In genomic region chrX:44432251-44432650, GRCm38 (mm10) we compare ENCODE assay signal across 17 mouse cellular contexts.
DNase-seq lines count a peak whose midpoint lies in the region.
"Had no signal": no experiment of that assay in that cellular context is flagged by ENCODE, and none has a peak within 500 bp of the region (broad histone marks: within the 10 kb centered on the region; RNA-seq: fewer than 3 reads in every experiment).

No protein-coding gene starts in this region.

- peak; percentile 32 to 36 for DNase-seq in cerebellum, postnatal 14 days
- DNase-seq in cerebellum, adult 9-11 months: no peak
- DNase-seq in left cerebral cortex, adult 11 months (ENCODE audit: low spot score): peak; percentile 0
- no peak for DNase-seq in left cerebral cortex, adult 18-20 months (ENCODE audit: low spot score in 2 of 2)
- peak; percentile 1 for DNase-seq in right cerebral cortex, postnatal 4 days
- no peak for DNase-seq in right cerebral cortex, postnatal 36 days (ENCODE audit: low spot score in 2 of 2)
- DNase-seq in thymus, postnatal 14 days: no peak
- DNase-seq: adrenal gland, postnatal 36 days; B cell, adult 2 months; cerebellum, adult 11-12 months; gastrocnemius, postnatal 10 days; heart, postnatal 4 days; kidney, adult 8-10 months; kidney, postnatal 25 days; lung, embryonic 14.5 days; retina, postnatal 1 day; thymus, adult 2 months had no signal

Comparison
In these comparisons a context has a peak if more than half of its experiments do, and no peak if none do; other contexts are left out.
1. DNase-seq: peak in cerebellum, postnatal 14 days (2 of 2), left cerebral cortex, adult 11 months (single experiment) and right cerebral cortex, postnatal 4 days (single experiment); none in cerebellum, adult 9-11 months (single experiment), left cerebral cortex, adult 18-20 months (0 of 2), right cerebral cortex, postnatal 36 days (0 of 2) and thymus, postnatal 14 days (single experiment).